Comparison of ENCODE assay signal across 16 mouse cellular contexts in genomic region chr5:31666176-31666575, GRCm38 (mm10). TPM values are rescaled to one million over a fixed set of nuclear protein-coding genes. Genes with fewer than 3 reads are reported as not detected.
DNase-seq lines count a peak whose midpoint lies in the region; ATAC-seq and TF ChIP-seq lines count a peak whose summit lies in the region.
"Had no signal": no experiment of that assay in that cellular context is flagged by ENCODE, and none has a peak within 500 bp of the region (broad histone marks: within the 10 kb centered on the region; RNA-seq: fewer than 3 reads in every experiment).

No protein-coding gene starts in this region.

- H3K27me3 ChIP-seq in hindbrain, postnatal 0 days (ENCODE audit: insufficient read depth, low read length): no peaks in the 10 kb centered on the region
- H3K27me3 ChIP-seq in hindbrain, embryonic 11.5 days (ENCODE audit: control insufficient read depth, insufficient read depth, low read length): no peaks in the 10 kb centered on the region
- H3K27me3 ChIP-seq: kidney, embryonic 15.5 days; limb, embryonic 15.5 days; lung, embryonic 15.5 days; midbrain, embryonic 15.5 days had no signal

- 8% methylated on average over 1 of the region's 1 CpGs for WGBS in hindbrain, postnatal 0 days
- WGBS in hindbrain, embryonic 11.5 days: 21% methylated on average over 1 of the region's 1 CpGs

- no peaks in the 10 kb centered on the region for H3K9me3 ChIP-seq in hindbrain, postnatal 0 days (ENCODE audit: low read length)
- H3K9me3 ChIP-seq in hindbrain, embryonic 11.5 days (ENCODE audit: control insufficient read depth, low read length): no peaks in the 10 kb centered on the region
- H3K9me3 ChIP-seq: heart, embryonic 10.5 days; kidney, embryonic 15.5 days; limb, embryonic 15.5 days; lung, embryonic 15.5 days; midbrain, embryonic 15.5 days had no signal

- H3K9ac ChIP-seq in hindbrain, postnatal 0 days (replicated peaks; ENCODE audit: low read length): no peak overlapping the region
- H3K9ac ChIP-seq in hindbrain, embryonic 11.5 days (ENCODE audit: low read depth, low read length): no peak overlapping the region
- H3K9ac ChIP-seq: kidney, embryonic 15.5 days; limb, embryonic 15.5 days; lung, embryonic 15.5 days; midbrain, embryonic 15.5 days had no signal

- no peak for TF ChIP-seq CTCF in hindbrain, postnatal 0 days (IDR thresholded peaks at IDR 0.05; ENCODE audit: low read depth)

- no peaks in the 10 kb centered on the region for H3K36me3 ChIP-seq in hindbrain, postnatal 0 days (ENCODE audit: insufficient read depth, low read length)
- no peaks in the 10 kb centered on the region for H3K36me3 ChIP-seq in hindbrain, embryonic 11.5 days (ENCODE audit: control insufficient read depth, insufficient read depth, low read length)
- H3K36me3 ChIP-seq: heart, embryonic 10.5 days; kidney, embryonic 15.5 days; limb, embryonic 15.5 days; lung, embryonic 15.5 days; midbrain, embryonic 15.5 days had no signal

- DNase-seq in adrenal gland, postnatal 25 days: peak; percentile 12
- DNase-seq in adrenal gland, postnatal 36 days: no peak
- DNase-seq in hindbrain, postnatal 0 days (ENCODE audit: low spot score): peak; percentile 2
- DNase-seq in hindbrain, embryonic 11.5 days (ENCODE audit: low spot score): no peak
- peak; percentile 84 for DNase-seq in adipocyte (ENCODE audit: low spot score)
- DNase-seq in gastrocnemius, postnatal 25 days: peak; percentile 39
- no peak for DNase-seq in urinary bladder, postnatal 4 days (ENCODE audit: low spot score in 2 of 2)
- DNase-seq in left cerebral cortex, adult 8-10 months (ENCODE audit: low spot score in 2 of 2): no peak
- DNase-seq: cerebellum, adult 2 months had no signal

- no peaks in the 10 kb centered on the region for H3K4me1 ChIP-seq in hindbrain, postnatal 0 days (ENCODE audit: insufficient read depth, low read length)
- H3K4me1 ChIP-seq in hindbrain, embryonic 11.5 days (replicated peaks; ENCODE audit: control insufficient read depth, insufficient read depth, low read length): no peaks in the 10 kb centered on the region
- H3K4me1 ChIP-seq: lung, embryonic 15.5 days; midbrain, embryonic 15.5 days had no signal

- no peak overlapping the region for H3K4me2 ChIP-seq in hindbrain, postnatal 0 days (ENCODE audit: low read depth, low read length)
- H3K4me2 ChIP-seq in hindbrain, embryonic 11.5 days (replicated peaks; ENCODE audit: low read depth, low read length): no peak overlapping the region
- H3K4me2 ChIP-seq: kidney, embryonic 15.5 days; limb, embryonic 15.5 days; lung, embryonic 15.5 days; midbrain, embryonic 15.5 days had no signal

- no peak overlapping the region for H3K4me3 ChIP-seq in hindbrain, postnatal 0 days (ENCODE audit: low read length)
- no peak overlapping the region for H3K4me3 ChIP-seq in hindbrain, embryonic 11.5 days (ENCODE audit: low read depth, low read length)
- H3K4me3 ChIP-seq: heart, embryonic 10.5 days; kidney, embryonic 15.5 days; layer of hippocampus, adult 2 months; limb, embryonic 15.5 days; lung, embryonic 15.5 days; midbrain, embryonic 15.5 days had no signal

- ATAC-seq in hindbrain, postnatal 0 days: no peak
- no peak for ATAC-seq in hindbrain, embryonic 11.5 days (ENCODE audit: low FRiP score)
- ATAC-seq: inflammation-experienced regulatory T-cells, adult 6 months; midbrain, embryonic 15.5 days had no signal

- H3K27ac ChIP-seq in hindbrain, postnatal 0 days: no peak overlapping the region
- H3K27ac ChIP-seq in hindbrain, embryonic 11.5 days (ENCODE audit: low read depth, low read length): no peak overlapping the region
- H3K27ac ChIP-seq: heart, embryonic 10.5 days; kidney, embryonic 15.5 days; layer of hippocampus, adult 2 months; limb, embryonic 15.5 days; lung, embryonic 15.5 days; midbrain, embryonic 15.5 days had no signal

RNA-seq across cellular contexts. Expression of gene Rbks, which starts 31.3 kb away (rescaled TPM):
- total RNA-seq in adrenal gland, postnatal 25 days (2021): 13.8 and 17.7 TPM in 2 replicates
- 10 to 100 TPM in 1 of 2 experiments, 1 to 10 TPM in 1; 6.6 to 16.7 TPM for total RNA-seq in adrenal gland, postnatal 36 days (2021)
- 0.47 and 1.6 TPM in 2 replicates for total RNA-seq in hindbrain, postnatal 0 days (2014; rRNA removed)
- polyA plus RNA-seq in hindbrain, postnatal 0 days (2015; fragmentation: Nextera tagmentation; extraction: Ambion mirVana): 2.4 and 3.2 TPM in 2 replicates
- 2.0 and 2.1 TPM in 2 replicates for polyA plus RNA-seq in hindbrain, embryonic 11.5 days (2014; fragmentation: Nextera tagmentation; extraction: Ambion mirVana)
- total RNA-seq in gastrocnemius, postnatal 25 days (2021): 1 to 10 TPM; 2.3 to 2.8 TPM
- total RNA-seq in left cerebral cortex, adult 8-10 months (2022): 1 to 10 TPM; 4.1 to 5.8 (median 5.2) TPM

RNA-seq across cellular contexts. Expression of gene Babam2, which starts 31.3 kb away (rescaled TPM):
- total RNA-seq in adrenal gland, postnatal 25 days (2021): 138 and 152 TPM in 2 replicates
- total RNA-seq in adrenal gland, postnatal 36 days (2021): 100 to 1,000 TPM in 1 of 2 experiments, 10 to 100 TPM in 1; 85.1 to 146 TPM
- total RNA-seq in hindbrain, postnatal 0 days (2014; rRNA removed): 31.2 and 31.5 TPM in 2 replicates
- polyA plus RNA-seq in hindbrain, postnatal 0 days (2015; fragmentation: Nextera tagmentation; extraction: Ambion mirVana): 62.5 and 66.2 TPM in 2 replicates
- 36.2 and 44.3 TPM in 2 replicates for polyA plus RNA-seq in hindbrain, embryonic 11.5 days (2014; fragmentation: Nextera tagmentation; extraction: Ambion mirVana)
- total RNA-seq in gastrocnemius, postnatal 25 days (2021): 10 to 100 TPM; 22.8 to 23.8 TPM
- 10 to 100 TPM; 43.3 to 54.7 (median 48.8) TPM for total RNA-seq in left cerebral cortex, adult 8-10 months (2022)

Comparison
In these comparisons a context has a peak if more than half of its experiments do, and no peak if none do; other contexts are left out.
1. DNase-seq: peak in adrenal gland, postnatal 25 days (single experiment), hindbrain, postnatal 0 days (single experiment), adipocyte (single experiment) and gastrocnemius, postnatal 25 days (single experiment); none in adrenal gland, postnatal 36 days (0 of 2), hindbrain, embryonic 11.5 days (single experiment), urinary bladder, postnatal 4 days (0 of 2) and left cerebral cortex, adult 8-10 months (0 of 2).